Mouse (Mus musculus): Measurements from ENCODE around the gene Abhd17c.

GRCm38 (mm10) chr7:84147746-84148145, 3.9 kb downstream of the Abhd17c start:
- no peak for TF ChIP-seq CTCF (IDR thresholded peaks at IDR 0.05; ENCODE audit: low read depth, low read length)
- no peak for TF ChIP-seq EP300 (IDR thresholded peaks at IDR 0.05; ENCODE audit: insufficient read depth, low read depth, low read length)
- TF ChIP-seq POLR2A (IDR thresholded peaks at IDR 0.05; ENCODE audit: insufficient read depth, low read length): no peak

All from ES-Bruce4 (cell line).